Mouse (Mus musculus): ENCODE results near the gene Usp4. TPM values are rescaled to one million over a fixed set of nuclear protein-coding genes. Genes with fewer than 3 reads are reported as not detected.

Usp4 gene
- polyA plus RNA-seq, 1 experiment from 2014 or later, result 128 TPM

GRCm38 (mm10) chr9:108398324-108398723, 50.7 kb downstream of the Usp4 start:
- DNase-seq (ENCODE audit: low spot score), result no peak
- H3K4me1 ChIP-seq (replicated peaks), result peaks cover 13% of the 10 kb centered on the region
- H3K27me3 ChIP-seq (ENCODE audit: insufficient read depth, poor library complexity, severe bottlenecking), result no peaks in the 10 kb centered on the region
- peaks cover 17% of the 10 kb centered on the region for H3K36me3 ChIP-seq
- WGBS, result 93% methylated on average over 3 of the region's 3 CpGs
- H3K4me3 ChIP-seq, result no peak overlapping the region
- no peaks in the 10 kb centered on the region for H3K9me3 ChIP-seq
- no peak overlapping the region for H3K27ac ChIP-seq

GRCm38 (mm10) chr9:108401186-108401960, 53.7 kb downstream of the Usp4 start:
- Histone ChIP-seq H3K9me3 (no peaks in the 10 kb centered on the region), H3K36me3 (peaks cover 4% of the 10 kb centered on the region; the same call in 1 of the 2 replicates), H3K4me1 (replicated peaks) (peaks cover 21% of the 10 kb centered on the region), H3K4me3 (no peak overlapping the region), H3K27me3 (ENCODE audit: insufficient read depth, poor library complexity, severe bottlenecking) (no peaks in the 10 kb centered on the region), H3K27ac (no peak overlapping the region)
- WGBS, result 58% methylated on average over 7 of the region's 7 CpGs
- no peak for DNase-seq (ENCODE audit: low spot score)

- peaks cover under 1% of the 10 kb centered on the region; the same call in 1 of the 2 replicates for H3K36me3 ChIP-seq
- H3K27me3 ChIP-seq (ENCODE audit: insufficient read depth, poor library complexity, severe bottlenecking), result no peaks in the 10 kb centered on the region
- H3K4me3 ChIP-seq, result no peak overlapping the region
- H3K9me3 ChIP-seq, result no peaks in the 10 kb centered on the region
- H3K27ac ChIP-seq, result no peak overlapping the region
- no peak for DNase-seq (ENCODE audit: low spot score)
- H3K4me1 ChIP-seq (replicated peaks), result peaks cover 21% of the 10 kb centered on the region
- 81% methylated on average over 4 of the region's 4 CpGs for WGBS
Measured at GRCm38 (mm10) chr9:108403081-108403480, 55.4 kb downstream of the Usp4 start.

GRCm38 (mm10) chr9:108404451-108404850, 56.8 kb downstream of the Usp4 start:
- Histone ChIP-seq H3K27me3 (ENCODE audit: insufficient read depth, poor library complexity, severe bottlenecking) (no peaks in the 10 kb centered on the region), H3K4me3 (no peak overlapping the region), H3K36me3 (no peaks in the 10 kb centered on the region), H3K27ac (no peak overlapping the region), H3K4me1 (replicated peaks) (peaks cover 21% of the 10 kb centered on the region), H3K9me3 (no peaks in the 10 kb centered on the region)
- no peak for DNase-seq (ENCODE audit: low spot score)
- WGBS, result 82% methylated on average over 8 of the region's 8 CpGs

GRCm38 (mm10) chr9:108409535-108409934, 61.9 kb downstream of the Usp4 start:
- H3K4me1 ChIP-seq (replicated peaks), result peaks cover 7% of the 10 kb centered on the region
- H3K4me3 ChIP-seq, result no peak overlapping the region
- 92% methylated on average over 4 of the region's 4 CpGs for WGBS
- no peaks in the 10 kb centered on the region for H3K9me3 ChIP-seq
- DNase-seq (ENCODE audit: low spot score), result no peak
- no peak overlapping the region for H3K27ac ChIP-seq
- H3K27me3 ChIP-seq (ENCODE audit: insufficient read depth, poor library complexity, severe bottlenecking), result no peaks in the 10 kb centered on the region
- no peaks in the 10 kb centered on the region for H3K36me3 ChIP-seq

GRCm38 (mm10) chr9:108411381-108411942, 63.8 kb downstream of the Usp4 start:
- Histone ChIP-seq H3K9me3 (no peaks in the 10 kb centered on the region), H3K4me3 (no peak overlapping the region), H3K36me3 (no peaks in the 10 kb centered on the region), H3K4me1 (replicated peaks) (no peaks in the 10 kb centered on the region), H3K27me3 (ENCODE audit: insufficient read depth, poor library complexity, severe bottlenecking) (no peaks in the 10 kb centered on the region), H3K27ac (no peak overlapping the region)
- DNase-seq (ENCODE audit: low spot score), result no peak
- 74% methylated on average over 9 of the region's 9 CpGs for WGBS

- no peak for DNase-seq (ENCODE audit: low spot score)
- no peak overlapping the region for H3K4me3 ChIP-seq
- WGBS, result 77% methylated on average over 1 of the region's 1 CpGs
- H3K27ac ChIP-seq, result no peak overlapping the region
- no peaks in the 10 kb centered on the region for H3K9me3 ChIP-seq
- no peaks in the 10 kb centered on the region for H3K36me3 ChIP-seq
- no peaks in the 10 kb centered on the region for H3K27me3 ChIP-seq (ENCODE audit: insufficient read depth, poor library complexity, severe bottlenecking)
- H3K4me1 ChIP-seq (replicated peaks), result no peaks in the 10 kb centered on the region
Measured at GRCm38 (mm10) chr9:108412221-108412620, 64.6 kb downstream of the Usp4 start.

GRCm38 (mm10) chr9:108428384-108428783, 80.7 kb downstream of the Usp4 start, which contains the start of gene Ccdc36:
TSS of gene Ccdc36 (minus strand) at chr9:108428484.
- Histone ChIP-seq H3K36me3 (no peaks in the 10 kb centered on the region), H3K4me3 (no peak within 1 kb of the TSS), H3K27ac (no peak within 1 kb of the TSS), H3K4me1 (replicated peaks) (peaks cover 6% of the 10 kb centered on the region; the same call in 1 of the 2 replicates), H3K9me3 (no peaks in the 10 kb centered on the region), H3K27me3 (ENCODE audit: insufficient read depth, poor library complexity, severe bottlenecking) (no peaks in the 10 kb centered on the region)
- no peak for DNase-seq (ENCODE audit: low spot score)

GRCm38 (mm10) chr9:108431431-108432067, 83.9 kb downstream of the Usp4 start:
- H3K27ac ChIP-seq, result peak overlapping the region; percentile 62; the same call in 1 of the 2 replicates
- peak; percentile 47 for DNase-seq (ENCODE audit: low spot score)

GRCm38 (mm10) chr9:108436182-108436581, 88.5 kb downstream of the Usp4 start, which contains the start of gene BC048562:
TSS of gene BC048562 (plus strand) at chr9:108436482.
- H3K9me3 ChIP-seq, result 0 out of 2 replicates have a peak, but pooled peaks cover 3% of the 10 kb centered on the region
- no peak within 1 kb of the TSS for H3K27ac ChIP-seq
- H3K36me3 ChIP-seq, result no peaks in the 10 kb centered on the region
- peaks cover 18% of the 10 kb centered on the region; the same call in 1 of the 2 replicates for H3K4me1 ChIP-seq (replicated peaks)
- DNase-seq (ENCODE audit: low spot score), result no peak
- no peak within 1 kb of the TSS for H3K4me3 ChIP-seq
- WGBS, result 53% methylated on average over 3 of the region's 3 CpGs
- H3K27me3 ChIP-seq (ENCODE audit: insufficient read depth, poor library complexity, severe bottlenecking), result no peaks in the 10 kb centered on the region

More at GRCm38 (mm10) chr9:108431431-108432067, 83.9 kb downstream of the Usp4 start:
- H3K9me3 ChIP-seq, result 0 out of 2 replicates have a peak, but pooled peaks cover 3% of the 10 kb centered on the region
- peaks cover 14% of the 10 kb centered on the region; the same call in 1 of the 2 replicates for H3K4me1 ChIP-seq (replicated peaks)
- H3K27me3 ChIP-seq (ENCODE audit: insufficient read depth, poor library complexity, severe bottlenecking), result no peaks in the 10 kb centered on the region
- 51% methylated on average over 32 of the region's 32 CpGs for WGBS
- no peaks in the 10 kb centered on the region for H3K36me3 ChIP-seq
- H3K4me3 ChIP-seq, result peak overlapping the region; percentile 38

- no peaks in the 10 kb centered on the region for H3K36me3 ChIP-seq
- DNase-seq (ENCODE audit: low spot score), result no peak
- 80% methylated on average over 6 of the region's 6 CpGs for WGBS
- 0 out of 2 replicates have a peak, but pooled peaks cover 3% of the 10 kb centered on the region for H3K9me3 ChIP-seq
- no peak overlapping the region for H3K27ac ChIP-seq
- no peak overlapping the region for H3K4me3 ChIP-seq
- H3K4me1 ChIP-seq (replicated peaks), result peaks cover 11% of the 10 kb centered on the region; the same call in 1 of the 2 replicates
- H3K27me3 ChIP-seq (ENCODE audit: insufficient read depth, poor library complexity, severe bottlenecking), result no peaks in the 10 kb centered on the region
Measured at GRCm38 (mm10) chr9:108439176-108439575, 91.5 kb downstream of the Usp4 start.

GRCm38 (mm10) chr9:108440485-108440884, 92.8 kb downstream of the Usp4 start:
- WGBS, result 82% methylated on average over 5 of the region's 5 CpGs
- 0 out of 2 replicates have a peak, but pooled peaks cover 2% of the 10 kb centered on the region for H3K9me3 ChIP-seq
- H3K27ac ChIP-seq, result no peak overlapping the region
- H3K27me3 ChIP-seq (ENCODE audit: insufficient read depth, poor library complexity, severe bottlenecking), result no peaks in the 10 kb centered on the region
- no peak for DNase-seq (ENCODE audit: low spot score)
- peaks cover 11% of the 10 kb centered on the region; the same call in 1 of the 2 replicates for H3K4me1 ChIP-seq (replicated peaks)
- H3K36me3 ChIP-seq, result no peaks in the 10 kb centered on the region
- H3K4me3 ChIP-seq, result no peak overlapping the region
